Mouse (Mus musculus) testis, adult 2 months (tissue): Measurements from ENCODE around the gene E2f2. TPM values are rescaled to one million over a fixed set of nuclear protein-coding genes. Genes with fewer than 3 reads are reported as not detected.

Experiments used
- H3K27ac ChIP-seq: fragments of 200-500 bp; 2 replicates; pipeline ENCODE4 v1.5.1; 2012; ENCODE audit warnings: low read depth, low read length; ENCODE audit not compliant: control insufficient read depth, insufficient read depth
- H3K27me3 ChIP-seq: fragments of 200-500 bp; 2 replicates; pipeline ENCODE4 v1.6.1; 2012; ENCODE audit warnings: mild to moderate bottlenecking, low read length, moderate library complexity; ENCODE audit not compliant: control insufficient read depth, insufficient read depth
- H3K36me3 ChIP-seq: fragments of 200-500 bp; 2 replicates; pipeline ENCODE4 v1.6.1; 2012; ENCODE audit warnings: mild to moderate bottlenecking, low read length; ENCODE audit not compliant: control insufficient read depth, insufficient read depth
- H3K4me1 ChIP-seq: fragments of 200-500 bp; 2 replicates; pipeline ENCODE4 v1.6.1; 2012; ENCODE audit warnings: low read length; ENCODE audit not compliant: control insufficient read depth, insufficient read depth
- H3K4me3 ChIP-seq: fragments of 200-500 bp; 2 replicates; pipeline ENCODE4 v1.5.1; 2012; ENCODE audit warnings: low read depth, mild to moderate bottlenecking, low read length, moderate library complexity, mixed read lengths; ENCODE audit not compliant: control insufficient read depth
- CTCF ChIP-seq: fragments of 200-500 bp; IDR thresholded peaks from 2 replicates; pipeline ENCODE4 v1.5.1; 2012; ENCODE audit warnings: low read depth, mild to moderate bottlenecking, inconsistent platforms, low read length, moderate library complexity; ENCODE audit not compliant: control insufficient read depth, insufficient read depth, insufficient replicate concordance
- POLR2A ChIP-seq: fragments of 200-500 bp; IDR thresholded peaks from 2 replicates; pipeline ENCODE4 v1.6.1; 2012; ENCODE audit warnings: low read depth, mild to moderate bottlenecking, inconsistent platforms, low read length, moderate library complexity; ENCODE audit not compliant: control insufficient read depth
- polyA plus RNA-seq: library from polyadenylated mRNA; depleted of rRNA; stranded (reverse); fragments of >200 nt; gene quantifications from 2 replicates; pipeline ENCODE4 v1.2.3, GENCODE M21; 2012

E2f2 gene
- polyA plus RNA-seq, 1 experiment, result 1.0 TPM

DNA sequence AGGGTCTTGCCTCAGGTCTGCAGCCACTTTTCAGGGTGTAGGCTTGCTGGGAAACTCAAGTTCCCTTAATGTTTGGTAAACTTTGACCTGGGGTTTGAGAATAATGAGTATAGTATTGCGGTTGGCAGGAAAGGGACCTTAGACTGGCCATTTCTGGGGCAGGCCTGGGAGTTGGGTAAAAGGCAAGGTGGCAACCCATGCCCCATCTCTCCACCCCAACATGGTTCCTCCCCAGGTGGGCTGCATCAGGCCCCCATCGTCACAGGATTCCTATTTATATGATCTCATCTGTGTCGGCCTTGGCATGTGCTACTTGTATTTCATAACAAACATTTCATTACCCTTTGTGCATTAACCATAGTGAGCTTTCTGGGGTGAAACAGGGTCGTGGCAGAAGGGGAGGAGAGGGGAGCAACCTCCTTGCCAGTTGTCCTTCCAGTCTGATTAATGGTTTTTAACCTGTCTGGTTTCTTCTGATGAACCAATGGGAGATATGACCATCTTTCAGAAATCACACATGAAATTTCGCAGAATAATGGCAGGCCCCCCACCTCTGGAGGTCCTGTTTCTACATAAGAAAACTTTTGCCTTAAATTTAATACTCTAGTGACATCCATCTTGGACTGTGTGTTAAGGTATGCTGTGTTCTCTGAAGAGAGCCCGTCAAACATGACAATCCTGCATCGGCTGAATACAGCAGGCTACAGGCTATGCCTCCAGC, 26.0 kb upstream of the E2f2 start:
- peaks cover 17% of the 10 kb centered on the region for H3K4me1 ChIP-seq
- no peak overlapping the region for H3K27ac ChIP-seq
- no peaks in the 10 kb centered on the region for H3K36me3 ChIP-seq
- no peaks in the 10 kb centered on the region; the same call in 1 of the 2 replicates for H3K27me3 ChIP-seq
- no peak overlapping the region for H3K4me3 ChIP-seq
- TF ChIP-seq POLR2A (no peak), CTCF (no peak)

DNA sequence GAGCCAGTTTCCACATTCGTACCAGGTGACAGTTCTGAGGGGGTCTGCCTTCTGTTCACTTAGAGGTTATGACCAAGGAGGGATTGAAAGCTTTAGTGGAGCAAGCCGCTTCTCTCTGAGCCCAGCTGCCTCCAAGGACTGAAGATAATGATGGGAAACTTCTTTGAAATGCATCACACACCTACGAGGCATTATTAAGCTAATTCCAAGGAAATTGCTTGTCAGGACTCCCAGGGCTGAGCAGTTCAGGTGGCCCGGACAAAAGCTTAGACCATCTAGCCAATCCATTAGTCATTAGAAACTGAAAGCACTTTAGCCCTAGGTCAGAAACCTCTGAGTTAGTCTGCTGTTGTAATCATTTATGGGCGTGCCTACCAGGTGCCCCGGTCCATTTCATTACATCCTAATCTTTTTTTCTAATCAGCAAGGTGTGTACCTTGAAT, 25.5 kb upstream of the E2f2 start:
- H3K4me1 ChIP-seq, result peaks cover 17% of the 10 kb centered on the region

DNA sequence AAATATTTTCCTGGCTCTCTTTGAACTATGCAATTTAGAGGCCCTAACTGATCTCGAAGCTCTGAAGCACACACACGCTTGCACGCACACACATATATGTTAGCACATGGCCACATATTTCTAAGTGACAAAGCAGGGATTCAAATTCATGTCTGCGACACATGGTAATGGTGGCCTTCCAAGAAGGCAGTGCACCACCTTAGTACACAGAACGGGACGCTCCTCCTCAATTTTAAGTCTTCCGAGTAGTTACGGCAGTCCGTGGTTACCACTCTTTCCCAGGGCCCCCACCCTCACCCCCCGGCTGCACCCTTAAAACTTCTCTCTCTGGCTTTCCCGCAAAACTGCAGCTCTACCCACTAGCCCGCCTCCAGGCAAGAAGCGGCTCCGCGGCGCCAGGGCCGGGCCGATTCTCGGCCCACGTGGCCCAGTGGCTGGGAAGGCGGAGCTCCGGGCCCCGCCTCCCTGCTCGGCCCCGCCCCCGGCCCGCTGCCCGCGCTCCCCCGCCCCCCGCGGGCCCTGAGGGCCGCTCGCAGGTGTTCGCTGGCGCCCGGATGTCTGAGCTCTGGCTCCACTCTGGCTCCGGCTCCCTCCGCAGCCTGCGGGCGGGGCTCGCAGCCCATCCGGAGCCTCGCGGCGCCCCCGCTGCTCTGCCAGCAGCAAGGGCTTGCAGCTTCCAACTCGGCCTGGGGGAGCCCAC, 24.6 kb upstream of the E2f2 start:
- Histone ChIP-seq H3K27me3 (no peaks in the 10 kb centered on the region; the same call in 1 of the 2 replicates), H3K4me3 (peak overlapping the region; percentile 54), H3K36me3 (no peaks in the 10 kb centered on the region), H3K4me1 (peaks cover 17% of the 10 kb centered on the region), H3K27ac (peak overlapping the region; percentile 26; the same call in 1 of the 2 replicates)
- TF ChIP-seq CTCF, result no peak
- TF ChIP-seq POLR2A, result no peak

More for the DNA sequence above, 25.5 kb upstream of the E2f2 start:
- Histone ChIP-seq H3K36me3 (no peaks in the 10 kb centered on the region), H3K27ac (no peak overlapping the region), H3K27me3 (no peaks in the 10 kb centered on the region; the same call in 1 of the 2 replicates), H3K4me3 (no peak overlapping the region)
- no peak for TF ChIP-seq CTCF
- TF ChIP-seq POLR2A, result no peak

DNA sequence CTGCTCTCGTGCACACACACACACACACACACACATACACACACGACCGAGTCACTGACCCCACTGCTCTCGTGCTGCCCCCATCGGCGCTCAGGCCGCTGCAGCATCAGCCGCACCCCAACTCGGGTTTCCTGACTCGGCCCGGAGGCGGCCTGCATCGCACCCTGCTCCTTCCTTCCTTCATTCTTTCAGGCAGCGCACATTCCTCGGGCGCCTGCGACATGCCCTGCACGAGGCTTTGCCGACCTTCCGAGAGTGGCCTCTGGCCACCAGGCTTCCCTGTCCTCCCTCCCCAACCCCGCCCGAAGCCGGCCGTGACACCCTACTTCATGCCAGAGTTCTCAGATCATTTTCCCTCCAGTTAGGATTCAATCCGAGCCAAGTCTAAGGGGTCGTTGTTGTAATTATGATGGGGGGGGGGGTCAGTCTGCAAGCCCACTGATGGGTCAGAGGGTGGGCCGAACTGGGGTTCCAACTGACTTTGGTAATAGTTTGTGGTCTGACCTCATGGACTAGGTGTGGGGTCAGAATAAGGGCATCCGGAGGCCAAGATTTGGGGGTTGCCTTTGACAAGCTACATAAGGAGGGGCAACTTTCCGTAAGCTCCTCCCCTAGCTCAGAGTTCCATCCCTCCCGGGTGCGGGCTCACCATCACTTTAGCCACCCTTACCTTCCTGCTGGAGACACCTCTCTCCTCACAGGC, 23.7 kb upstream of the E2f2 start:
- H3K4me1 ChIP-seq, result peaks cover 17% of the 10 kb centered on the region

DNA sequence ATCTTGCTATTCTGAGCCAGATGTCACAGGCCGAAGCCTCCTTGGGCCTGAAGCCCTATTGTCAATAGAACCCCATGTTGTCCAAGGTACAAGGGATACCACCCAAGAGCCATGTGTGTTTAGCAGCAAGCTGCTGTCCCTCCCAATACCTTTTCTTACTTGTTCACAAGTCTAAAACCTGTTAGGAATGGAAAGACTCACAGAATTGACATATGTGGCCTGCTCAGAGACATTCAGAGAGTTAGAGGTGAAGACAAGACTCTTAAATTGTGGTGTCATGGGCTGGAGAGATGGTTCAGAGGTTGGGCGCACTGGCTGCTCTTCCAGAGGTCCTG, 23.2 kb upstream of the E2f2 start:
- Histone ChIP-seq H3K27ac (no peak overlapping the region), H3K4me1 (peaks cover 14% of the 10 kb centered on the region), H3K36me3 (no peaks in the 10 kb centered on the region), H3K4me3 (no peak overlapping the region), H3K27me3 (no peaks in the 10 kb centered on the region; the same call in 1 of the 2 replicates)
- TF ChIP-seq POLR2A (no peak), CTCF (no peak)

More for the DNA sequence above, 23.7 kb upstream of the E2f2 start:
- 0 out of 2 replicates have a peak, but pooled peaks have one; percentile 13 for TF ChIP-seq POLR2A
- no peak for TF ChIP-seq CTCF
- Histone ChIP-seq H3K36me3 (no peaks in the 10 kb centered on the region), H3K27ac (0 out of 2 replicates have a peak overlapping the region, but pooled peaks have one; percentile 26), H3K4me3 (peak overlapping the region; percentile 54), H3K27me3 (no peaks in the 10 kb centered on the region; the same call in 1 of the 2 replicates)

DNA sequence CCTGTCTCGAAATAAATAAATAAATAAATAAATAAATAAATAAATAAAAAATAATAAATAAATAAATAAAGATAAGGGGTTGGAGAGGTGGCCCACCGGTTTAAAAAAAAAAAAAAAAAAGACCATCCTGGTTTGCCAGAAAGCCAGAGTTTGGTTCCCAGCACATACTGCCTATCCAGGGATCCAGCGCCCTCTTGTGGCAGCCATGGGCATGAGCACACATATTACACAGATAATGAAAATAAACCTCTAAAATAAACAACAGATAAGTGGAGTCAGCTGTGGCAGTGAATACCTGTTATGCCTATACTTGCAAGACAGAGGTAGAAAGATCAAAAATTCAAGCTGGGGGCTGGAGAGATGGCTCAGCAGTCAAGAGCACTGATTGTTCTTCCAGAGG, 22.5 kb upstream of the E2f2 start:
- Histone ChIP-seq H3K27ac (no peak overlapping the region), H3K4me1 (peaks cover 14% of the 10 kb centered on the region), H3K4me3 (no peak overlapping the region), H3K27me3 (no peaks in the 10 kb centered on the region; the same call in 1 of the 2 replicates), H3K36me3 (no peaks in the 10 kb centered on the region)
- TF ChIP-seq CTCF (peak; percentile 79; the same call in 1 of the 2 replicates), POLR2A (no peak)

DNA sequence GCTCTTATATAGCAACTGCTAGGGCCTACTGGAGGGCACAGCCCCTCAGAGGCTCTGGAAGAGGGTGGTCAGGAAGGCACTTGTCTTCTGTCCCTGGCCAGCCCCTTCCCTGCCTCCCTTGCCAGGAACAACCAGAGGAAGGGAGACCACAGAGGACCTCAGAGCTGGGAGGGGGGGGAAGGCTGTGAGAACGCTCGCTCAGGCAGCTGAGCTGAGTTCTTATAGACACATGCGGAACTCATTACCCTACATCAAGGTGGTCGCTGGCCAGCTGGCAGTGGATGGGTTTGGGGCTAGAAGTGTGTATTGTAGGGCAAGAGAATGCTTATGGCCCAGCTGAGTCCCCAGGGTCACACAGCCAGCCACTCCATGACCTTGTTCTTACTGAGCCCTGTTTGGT, 21.6 kb upstream of the E2f2 start:
- no peak overlapping the region for H3K27ac ChIP-seq
- H3K36me3 ChIP-seq, result no peaks in the 10 kb centered on the region
- no peak overlapping the region for H3K4me3 ChIP-seq
- H3K4me1 ChIP-seq, result peaks cover 11% of the 10 kb centered on the region
- H3K27me3 ChIP-seq, result no peaks in the 10 kb centered on the region
- TF ChIP-seq POLR2A, result no peak
- TF ChIP-seq CTCF, result no peak
